In genomic region chr1:143952841-143953240, GRCm38 (mm10) we compare ENCODE assay signal across 23 mouse cellular contexts.
"Had no signal": no experiment of that assay in that cellular context is flagged by ENCODE, and none has a peak within 500 bp of the region (broad histone marks: within the 10 kb centered on the region; RNA-seq: fewer than 3 reads in every experiment).

No protein-coding gene starts in this region.

- H3K9me3 ChIP-seq: limb, embryonic 10.5 days; limb, embryonic 13.5 days; liver, embryonic 15.5 days; megakaryocyte, embryonic 14.5 days; midbrain, embryonic 10.5 days; midbrain, embryonic 13.5 days; neural tube, embryonic 12.5 days; neural tube, embryonic 15.5 days had no signal

- H3K4me2 ChIP-seq: limb, embryonic 13.5 days; liver, embryonic 15.5 days; midbrain, embryonic 13.5 days; neural tube, embryonic 12.5 days; neural tube, embryonic 15.5 days had no signal

- H3K36me3 ChIP-seq: limb, embryonic 10.5 days; limb, embryonic 13.5 days; liver, embryonic 15.5 days; midbrain, embryonic 10.5 days; midbrain, embryonic 13.5 days; neural tube, embryonic 12.5 days; neural tube, embryonic 15.5 days had no signal

- ATAC-seq: hindbrain, postnatal 0 days; inflammation-experienced regulatory T-cells, adult 6 months; intestine, embryonic 16.5 days; midbrain, embryonic 13.5 days; midbrain, embryonic 16.5 days had no signal

- H3K9ac ChIP-seq: limb, embryonic 13.5 days; liver, embryonic 15.5 days; midbrain, embryonic 13.5 days; neural tube, embryonic 12.5 days; neural tube, embryonic 15.5 days had no signal

- H3K27ac ChIP-seq: hindbrain, postnatal 0 days; limb, embryonic 10.5 days; limb, embryonic 13.5 days; liver, embryonic 15.5 days; midbrain, embryonic 10.5 days; midbrain, embryonic 13.5 days; neural tube, embryonic 12.5 days; neural tube, embryonic 15.5 days had no signal

- H3K4me3 ChIP-seq: limb, embryonic 10.5 days; limb, embryonic 13.5 days; liver, embryonic 15.5 days; megakaryocyte, embryonic 14.5 days; midbrain, embryonic 10.5 days; midbrain, embryonic 13.5 days; neural tube, embryonic 12.5 days; neural tube, embryonic 15.5 days had no signal

- H3K4me1 ChIP-seq: limb, embryonic 10.5 days; limb, embryonic 13.5 days; liver, embryonic 15.5 days; midbrain, embryonic 10.5 days; midbrain, embryonic 13.5 days; neural tube, embryonic 12.5 days; neural tube, embryonic 15.5 days had no signal

- H3K27me3 ChIP-seq: limb, embryonic 13.5 days; liver, embryonic 15.5 days; midbrain, embryonic 13.5 days; neural tube, embryonic 12.5 days; neural tube, embryonic 15.5 days had no signal

- DNase-seq: kidney, adult 18-20 months; kidney, adult 9 months; kidney, postnatal 36 days; liver; lung, adult 2 months; right cerebral cortex, adult 18-20 months; right cerebral cortex, postnatal 14 days; right cerebral cortex, postnatal 4 days; thymus, adult 2 months; thymus, postnatal 14 days; thymus, postnatal 4 days had no signal
